20 mouse cellular contexts compared by ENCODE assay signal in the genomic region with DNA sequence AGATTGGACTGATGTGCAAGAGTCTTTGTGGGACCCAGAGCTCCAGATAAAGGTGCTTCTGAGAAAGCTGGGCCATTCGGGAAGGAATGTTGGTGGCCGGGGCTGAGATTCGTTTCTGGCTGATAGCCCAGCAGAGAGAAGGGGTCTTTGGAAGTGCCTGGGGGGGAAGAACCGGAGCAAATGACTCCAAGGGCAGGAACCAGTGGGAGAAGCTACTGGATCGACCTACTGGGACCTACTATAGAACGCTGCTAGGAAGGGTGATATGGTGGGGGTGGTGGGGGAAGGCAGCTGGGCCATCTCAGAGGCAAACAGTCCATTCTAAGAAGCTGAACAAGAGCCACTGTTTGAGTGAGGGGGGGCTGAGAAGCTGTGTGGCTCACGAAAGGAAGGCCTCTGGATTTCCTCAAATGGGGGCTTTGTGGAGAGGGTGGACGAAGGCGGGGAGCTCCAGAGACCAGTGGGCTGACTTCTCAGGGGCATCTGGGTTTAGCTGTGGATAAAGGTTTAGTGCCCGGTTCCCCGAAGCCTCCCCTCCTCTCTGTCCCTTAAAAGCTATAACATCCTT. TPM values are rescaled to one million over a fixed set of nuclear protein-coding genes. Genes with fewer than 3 reads are reported as not detected.
DNase-seq lines count a peak whose midpoint lies in the region; ATAC-seq and TF ChIP-seq lines count a peak whose summit lies in the region.
"Had no signal": no experiment of that assay in that cellular context is flagged by ENCODE, and none has a peak within 500 bp of the region (broad histone marks: within the 10 kb centered on the region; RNA-seq: fewer than 3 reads in every experiment).

No protein-coding gene starts in this region.

- no peak overlapping the region for H3K4me2 ChIP-seq in forebrain, embryonic 12.5 days
- H3K4me2 ChIP-seq in stomach, embryonic 14.5 days (replicated peaks; ENCODE audit: low read depth, low read length) = no peak overlapping the region
- no peak overlapping the region for H3K4me2 ChIP-seq in stomach, postnatal 0 days (replicated peaks; ENCODE audit: low read depth)
- no peak overlapping the region for H3K4me2 ChIP-seq in midbrain, embryonic 15.5 days
- H3K4me2 ChIP-seq: heart, embryonic 11.5 days; lung, embryonic 14.5 days had no signal

- peaks cover 28% of the 10 kb centered on the region for H3K4me1 ChIP-seq in forebrain, embryonic 10.5 days
- H3K4me1 ChIP-seq in forebrain, embryonic 12.5 days = peaks cover 21% of the 10 kb centered on the region
- peaks cover 11% of the 10 kb centered on the region for H3K4me1 ChIP-seq in stomach, embryonic 14.5 days (ENCODE audit: control insufficient read depth, insufficient read depth, low read length)
- H3K4me1 ChIP-seq in stomach, postnatal 0 days (replicated peaks; ENCODE audit: control insufficient read depth, insufficient read depth) = no peaks in the 10 kb centered on the region
- H3K4me1 ChIP-seq in midbrain, embryonic 15.5 days = peaks cover 6% of the 10 kb centered on the region

- no peak for ATAC-seq in forebrain, embryonic 12.5 days (ENCODE audit: low FRiP score)
- no peak for ATAC-seq in stomach, embryonic 14.5 days (ENCODE audit: insufficient number of reproducible peaks, insufficient read depth, low FRiP score, low read depth)
- ATAC-seq in stomach, postnatal 0 days (ENCODE audit: low FRiP score, low TSS enrichment) = no peak
- 0 out of 2 replicates have a peak, but pooled peaks have one; percentile 8 for ATAC-seq in midbrain, embryonic 15.5 days (replicated peaks)
- no peak for ATAC-seq in monocyte, adult 5-6 weeks (replicated peaks; ENCODE audit: insufficient number of reproducible peaks, low FRiP score, low TSS enrichment, poor library complexity, severe bottlenecking)
- ATAC-seq: Patski had no signal

- H3K4me3 ChIP-seq in forebrain, embryonic 10.5 days = no peak overlapping the region
- no peak overlapping the region for H3K4me3 ChIP-seq in forebrain, embryonic 12.5 days (replicated peaks)
- no peak overlapping the region for H3K4me3 ChIP-seq in stomach, embryonic 14.5 days (ENCODE audit: low read depth, low read length)
- no peak overlapping the region for H3K4me3 ChIP-seq in stomach, postnatal 0 days (ENCODE audit: low read depth, low read length)
- H3K4me3 ChIP-seq in midbrain, embryonic 15.5 days = no peak overlapping the region

- TF ChIP-seq EP300 in stomach, postnatal 0 days (optimal IDR thresholded peaks at IDR 0.05) = no peak

- no peak for DNase-seq in forebrain, embryonic 10.5 days (ENCODE audit: extremely low spot score, low spot score)
- DNase-seq in stomach, postnatal 0 days (ENCODE audit: low spot score) = no peak
- no peak for DNase-seq in natural killer cell, adult 2 months (ENCODE audit: low spot score in 2 of 2)
- DNase-seq in lung, adult 18-20 months = no peak
- DNase-seq: cerebellum, postnatal 36 days; gastrocnemius, postnatal 25 days; heart, postnatal 36 days; kidney, adult 8-10 months; liver; lung, embryonic 14.5 days; thymus, postnatal 4 days had no signal

- no peak for TF ChIP-seq CTCF in stomach, postnatal 0 days (IDR thresholded peaks at IDR 0.05; ENCODE audit: low read depth)

- peaks cover 26% of the 10 kb centered on the region for H3K36me3 ChIP-seq in forebrain, embryonic 10.5 days (replicated peaks)
- H3K36me3 ChIP-seq in forebrain, embryonic 12.5 days (replicated peaks) = peaks cover 22% of the 10 kb centered on the region
- H3K36me3 ChIP-seq in stomach, embryonic 14.5 days (ENCODE audit: control insufficient read depth, insufficient read depth, low read length) = peaks cover 16% of the 10 kb centered on the region
- peaks cover 3% of the 10 kb centered on the region; the same call in 1 of the 2 replicates for H3K36me3 ChIP-seq in stomach, postnatal 0 days (ENCODE audit: control insufficient read depth, insufficient read depth, low read length)
- H3K36me3 ChIP-seq in midbrain, embryonic 15.5 days (replicated peaks) = peaks cover 12% of the 10 kb centered on the region; the same call in 1 of the 2 replicates

- WGBS in forebrain, embryonic 10.5 days = 87% methylated on average over 11 of the region's 11 CpGs
- 84% methylated on average over 11 of the region's 11 CpGs for WGBS in forebrain, embryonic 12.5 days
- WGBS in stomach, embryonic 14.5 days = 62% methylated on average over 11 of the region's 11 CpGs
- 68% methylated on average over 11 of the region's 11 CpGs for WGBS in stomach, postnatal 0 days
- 79% methylated on average over 11 of the region's 11 CpGs for WGBS in midbrain, embryonic 15.5 days

- no peaks in the 10 kb centered on the region for H3K9me3 ChIP-seq in forebrain, embryonic 10.5 days
- no peaks in the 10 kb centered on the region for H3K9me3 ChIP-seq in forebrain, embryonic 12.5 days
- no peaks in the 10 kb centered on the region for H3K9me3 ChIP-seq in stomach, embryonic 14.5 days (ENCODE audit: control insufficient read depth, low read depth, low read length)
- no peaks in the 10 kb centered on the region for H3K9me3 ChIP-seq in stomach, postnatal 0 days (ENCODE audit: control insufficient read depth, low read length)
- no peaks in the 10 kb centered on the region for H3K9me3 ChIP-seq in midbrain, embryonic 15.5 days

- no peaks in the 10 kb centered on the region for H3K27me3 ChIP-seq in forebrain, embryonic 10.5 days (ENCODE audit: poor library complexity, severe bottlenecking)
- H3K27me3 ChIP-seq in forebrain, embryonic 12.5 days = no peaks in the 10 kb centered on the region
- no peaks in the 10 kb centered on the region for H3K27me3 ChIP-seq in stomach, embryonic 14.5 days (ENCODE audit: control insufficient read depth, insufficient read depth, low read length)
- no peaks in the 10 kb centered on the region for H3K27me3 ChIP-seq in stomach, postnatal 0 days (ENCODE audit: control insufficient read depth, insufficient read depth, low read length)
- H3K27me3 ChIP-seq in midbrain, embryonic 15.5 days (replicated peaks) = no peaks in the 10 kb centered on the region
- H3K27me3 ChIP-seq: Patski had no signal

- H3K9ac ChIP-seq in forebrain, embryonic 12.5 days = no peak overlapping the region
- H3K9ac ChIP-seq in stomach, embryonic 14.5 days (replicated peaks; ENCODE audit: low read depth, low read length) = no peak overlapping the region
- H3K9ac ChIP-seq in stomach, postnatal 0 days (ENCODE audit: low read length) = no peak overlapping the region
- H3K9ac ChIP-seq in midbrain, embryonic 15.5 days = no peak overlapping the region
- H3K9ac ChIP-seq: lung, embryonic 14.5 days had no signal

- H3K27ac ChIP-seq in forebrain, embryonic 10.5 days = peak overlapping the region; percentile 69
- H3K27ac ChIP-seq in forebrain, embryonic 12.5 days = no peak overlapping the region
- peak overlapping the region; percentile 13; the same call in 1 of the 2 replicates for H3K27ac ChIP-seq in stomach, embryonic 14.5 days (ENCODE audit: low read length)
- no peak overlapping the region for H3K27ac ChIP-seq in stomach, postnatal 0 days (replicated peaks)
- H3K27ac ChIP-seq in midbrain, embryonic 15.5 days = peak overlapping the region; percentile 71

RNA-seq across cellular contexts. Expression of a gene that starts 7.8 kb away (rescaled TPM):
- not detected in 2 replicates for polyA plus RNA-seq in forebrain, embryonic 10.5 days (2016; fragmentation: Nextera tagmentation; extraction: Ambion mirVana)
- not detected in 2 replicates for polyA plus RNA-seq in forebrain, embryonic 12.5 days (2016; fragmentation: Nextera tagmentation; extraction: Ambion mirVana)
- polyA plus RNA-seq in stomach, embryonic 14.5 days (2014; fragmentation: Nextera tagmentation; extraction: Ambion mirVana) = 0.69 and 0.71 TPM in 2 replicates
- 3.1 and 3.4 TPM in 2 replicates for polyA plus RNA-seq in stomach, postnatal 0 days (2015; fragmentation: Nextera tagmentation; extraction: Ambion mirVana)
- polyA plus RNA-seq in midbrain, embryonic 15.5 days (2015; fragmentation: Nextera tagmentation; extraction: Ambion mirVana) = 0.87 and 1.2 TPM in 2 replicates
- total RNA-seq in monocyte, adult 5-6 weeks (2017) = not detected in 3 replicates
- total RNA-seq: megakaryocyte progenitor cell, adult 5-6 weeks had no signal
- polyA plus RNA-seq: heart, embryonic 11.5 days; lung, embryonic 14.5 days; neural tube, embryonic 11.5 days had no signal

RNA-seq across cellular contexts. Expression of a gene that starts 13.0 kb away (rescaled TPM):
- 37.6 and 39.2 TPM in 2 replicates for polyA plus RNA-seq in forebrain, embryonic 10.5 days (2016; fragmentation: Nextera tagmentation; extraction: Ambion mirVana)
- polyA plus RNA-seq in forebrain, embryonic 12.5 days (2016; fragmentation: Nextera tagmentation; extraction: Ambion mirVana) = 113 and 119 TPM in 2 replicates
- polyA plus RNA-seq in stomach, embryonic 14.5 days (2014; fragmentation: Nextera tagmentation; extraction: Ambion mirVana) = 55.5 and 57.4 TPM in 2 replicates
- 42.2 and 43.9 TPM in 2 replicates for polyA plus RNA-seq in stomach, postnatal 0 days (2015; fragmentation: Nextera tagmentation; extraction: Ambion mirVana)
- polyA plus RNA-seq in midbrain, embryonic 15.5 days (2015; fragmentation: Nextera tagmentation; extraction: Ambion mirVana) = 401 and 406 TPM in 2 replicates
- 52.6 to 85.7 TPM (median 55.1 TPM) in 3 replicates for total RNA-seq in monocyte, adult 5-6 weeks (2017)

RNA-seq across cellular contexts. Expression of a gene that starts 27.1 kb away (rescaled TPM):
- polyA plus RNA-seq in forebrain, embryonic 10.5 days (2016; fragmentation: Nextera tagmentation; extraction: Ambion mirVana) = 1.9 and 2.3 TPM in 2 replicates
- 0.78 and 1.0 TPM in 2 replicates for polyA plus RNA-seq in forebrain, embryonic 12.5 days (2016; fragmentation: Nextera tagmentation; extraction: Ambion mirVana)
- polyA plus RNA-seq in stomach, embryonic 14.5 days (2014; fragmentation: Nextera tagmentation; extraction: Ambion mirVana) = 1.1 and 1.2 TPM in 2 replicates
- 0.32 and 0.46 TPM in 2 replicates for polyA plus RNA-seq in stomach, postnatal 0 days (2015; fragmentation: Nextera tagmentation; extraction: Ambion mirVana)
- polyA plus RNA-seq in midbrain, embryonic 15.5 days (2015; fragmentation: Nextera tagmentation; extraction: Ambion mirVana) = 0.34 and 0.50 TPM in 2 replicates
- 25.1 to 87.0 TPM (median 26.0 TPM) in 3 replicates for total RNA-seq in monocyte, adult 5-6 weeks (2017)
- total RNA-seq: layer of hippocampus, adult 18-20 months had no signal

RNA-seq across cellular contexts. Expression of a gene that starts 54.6 kb away (rescaled TPM):
- polyA plus RNA-seq in forebrain, embryonic 10.5 days (2016; fragmentation: Nextera tagmentation; extraction: Ambion mirVana) = 0.07 and 0.14 TPM in 2 replicates
- polyA plus RNA-seq in forebrain, embryonic 12.5 days (2016; fragmentation: Nextera tagmentation; extraction: Ambion mirVana) = 0.36 and 0.42 TPM in 2 replicates
- polyA plus RNA-seq in stomach, embryonic 14.5 days (2014; fragmentation: Nextera tagmentation; extraction: Ambion mirVana) = 1.5 and 1.8 TPM in 2 replicates
- polyA plus RNA-seq in stomach, postnatal 0 days (2015; fragmentation: Nextera tagmentation; extraction: Ambion mirVana) = 0.35 and 1.0 TPM in 2 replicates
- polyA plus RNA-seq in midbrain, embryonic 15.5 days (2015; fragmentation: Nextera tagmentation; extraction: Ambion mirVana) = 0.77 and 1.0 TPM in 2 replicates
- 0.10 to 0.32 TPM in 2 of 3 replicates, not detected in the other for total RNA-seq in monocyte, adult 5-6 weeks (2017)

Comparison
In these comparisons a context has a peak if more than half of its experiments do, and no peak if none do; other contexts are left out.
1. H3K27ac ChIP-seq: peak in forebrain, embryonic 10.5 days (single experiment), stomach, embryonic 14.5 days (single experiment) and midbrain, embryonic 15.5 days (single experiment); none in forebrain, embryonic 12.5 days (single experiment) and stomach, postnatal 0 days (single experiment).